Mouse (Mus musculus) Patski (cell line): ENCODE results near the gene Agap3. TPM values are rescaled to one million over a fixed set of nuclear protein-coding genes. Genes with fewer than 3 reads are reported as not detected.

Experiments
- ATAC-seq: fragments of 100-300 bp; one replicate; pipeline ENCODE4 v1.8.0; 2021
- CTCF ChIA-PET: fragments of 350-600 bp; sonication (Branson Sonifier 250); formaldehyde crosslinking; loops from one replicate; lab custom pipeline; 2022; ENCODE audit warnings: inconsistent platforms; lab: Charles Lee
- POLR2A ChIA-PET: fragments of 350-600 bp; sonication (Branson Sonifier 250); formaldehyde crosslinking; loops from one replicate; lab custom pipeline; 2022; ENCODE audit warnings: antibody characterized with exemption, inconsistent platforms; lab: Charles Lee
- DNase-seq: peaks from one replicate; pipeline ENCODE4 v3.0.0-alpha.2; 2011; ENCODE audit warnings: low read depth, low spot score
- H3K27me3 ChIP-seq: fragments of 371-371 bp; one replicate; pipeline ENCODE4 v1.5.1; 2021
- CTCF ChIP-seq: fragments of 100-300 bp; IDR thresholded peaks from one replicate; pipeline ENCODE4 v1.5.1; 2021
- in situ Hi-C: fragments of 300-500 bp; cut with MboI; formaldehyde crosslinking; loops from 3 replicates; pipeline ENCODE4 v1.11.1; 2018; ENCODE audit warnings: low pct_unique_long_range_greater_than_20kb, mixed read lengths
- polyA plus RNA-seq: library from polyadenylated mRNA; unstranded; gene quantifications from one replicate; pipeline ENCODE4 v1.2.3, GENCODE M21; 2021

Agap3 gene
- polyA plus RNA-seq, 1 experiment from 2014 or later, result 116 TPM

- ATAC-seq (no peak), DNase-seq (no peak)
- H3K27me3 ChIP-seq, result no peaks in the 10 kb centered on the region
- in situ Hi-C loops, result no loop called here
- ChIA-PET CTCF (interaction anchor here (1.2 to 2.5 kb wide), 3 partner anchors 8 to 31 kb away, joined by 3 to 11 read pairs (median 6); no protein-coding TSS in a partner anchor), POLR2A (interaction anchor here (0.5 kb wide), 1 partner anchor 1101 kb away, joined by 3 read pairs; no protein-coding TSS in a partner anchor)
- no peak for TF ChIP-seq CTCF
Observed at GRCm38 (mm10) chr5:24497526-24497925, 45.5 kb downstream of the Agap3 start.

GRCm38 (mm10) chr5:24499113-24499512 lies 47.1 kb downstream of the Agap3 start:
- POLR2A ChIA-PET, result no interaction called here
- CTCF ChIA-PET, result interaction anchor here (1.9 to 2.5 kb wide), 2 partner anchors 9 to 11 kb away, joined by 6 to 11 read pairs; no protein-coding TSS in a partner anchor
- H3K27me3 ChIP-seq, result no peaks in the 10 kb centered on the region
- DNase-seq (no peak), ATAC-seq (no peak)
- in situ Hi-C loops, result no loop called here
- TF ChIP-seq CTCF, result no peak

GRCm38 (mm10) chr5:24500851-24501250 lies 48.9 kb downstream of the Agap3 start:
- in situ Hi-C loops, result no loop called here
- ChIA-PET POLR2A (no interaction called here), CTCF (interaction anchor here (1.9 to 2.4 kb wide), 2 partner anchors 10 to 14 kb away, joined by 5 to 7 read pairs; no protein-coding TSS in a partner anchor)
- ATAC-seq (no peak), DNase-seq (no peak)
- no peaks in the 10 kb centered on the region for H3K27me3 ChIP-seq
- TF ChIP-seq CTCF, result no peak

GRCm38 (mm10) chr5:24502786-24503185 lies 50.8 kb downstream of the Agap3 start:
- no peak for TF ChIP-seq CTCF
- in situ Hi-C loops, result no loop called here
- H3K27me3 ChIP-seq, result no peaks in the 10 kb centered on the region
- CTCF ChIA-PET, result interaction anchor here (1.2 to 2.4 kb wide), 3 partner anchors 8 to 17 kb away, joined by 3 to 7 read pairs (median 3); no protein-coding TSS in a partner anchor
- ATAC-seq, result no peak
- DNase-seq, result no peak
- POLR2A ChIA-PET, result no interaction called here

- DNase-seq (no peak), ATAC-seq (no peak)
- in situ Hi-C loops, result no loop called here
- H3K27me3 ChIP-seq, result no peaks in the 10 kb centered on the region
- POLR2A ChIA-PET, result no interaction called here
- CTCF ChIA-PET, result no interaction called here
- no peak for TF ChIP-seq CTCF
Observed at GRCm38 (mm10) chr5:24505513-24505912, 53.5 kb downstream of the Agap3 start.

GRCm38 (mm10) chr5:24508406-24508805 lies 56.4 kb downstream of the Agap3 start:
- no peak for TF ChIP-seq CTCF
- CTCF ChIA-PET, result no interaction called here
- DNase-seq (no peak), ATAC-seq (no peak)
- no peaks in the 10 kb centered on the region for H3K27me3 ChIP-seq
- in situ Hi-C loops, result no loop called here
- POLR2A ChIA-PET, result interaction anchor here (0.5 kb wide), 1 partner anchor 11 kb away, joined by 4 read pairs; no protein-coding TSS in a partner anchor

GRCm38 (mm10) chr5:24510635-24511034 lies 58.7 kb downstream of the Agap3 start:
- CTCF ChIA-PET, result interaction anchor here (0.6 to 2.6 kb wide), 22 partner anchors 9 to 140 kb away, joined by 3 to 17 read pairs (median 4); partner anchors contain the start of gene Asb10
- DNase-seq (no peak), ATAC-seq (peak; percentile 54)
- POLR2A ChIA-PET, result no interaction called here
- in situ Hi-C loops, result loop anchor here (10.0 kb wide), 1 partner anchor 144 kb away; no protein-coding TSS in a partner anchor
- TF ChIP-seq CTCF, result peak; percentile 74
- no peaks in the 10 kb centered on the region for H3K27me3 ChIP-seq

GRCm38 (mm10) chr5:24512271-24512670 lies 60.3 kb downstream of the Agap3 start:
- no peak for ATAC-seq
- in situ Hi-C loops, result loop anchor here (10.0 kb wide), 1 partner anchor 143 kb away; no protein-coding TSS in a partner anchor
- H3K27me3 ChIP-seq, result no peaks in the 10 kb centered on the region
- no peak for TF ChIP-seq CTCF
- CTCF ChIA-PET, result no interaction called here
- POLR2A ChIA-PET, result no interaction called here
- no peak for DNase-seq

- ChIA-PET CTCF (interaction anchor here (1.3 to 3.4 kb wide), 2 partner anchors 9 to 11 kb away, joined by 3 to 17 read pairs; no protein-coding TSS in a partner anchor), POLR2A (no interaction called here)
- in situ Hi-C loops, result no loop called here
- DNase-seq, result no peak
- no peak for ATAC-seq
- H3K27me3 ChIP-seq, result peaks cover 42% of the 10 kb centered on the region
- no peak for TF ChIP-seq CTCF
Observed at GRCm38 (mm10) chr5:24521366-24521765, 69.4 kb downstream of the Agap3 start.

GRCm38 (mm10) chr5:24523806-24524205 lies 71.8 kb downstream of the Agap3 start:
- ATAC-seq (no peak), DNase-seq (no peak)
- ChIA-PET CTCF (interaction anchor here (1.0 to 2.0 kb wide), 2 partner anchors 13 to 18 kb away, joined by 4 to 9 read pairs; no protein-coding TSS in a partner anchor), POLR2A (no interaction called here)
- H3K27me3 ChIP-seq, result peaks cover 59% of the 10 kb centered on the region
- no peak for TF ChIP-seq CTCF
- in situ Hi-C loops, result no loop called here

GRCm38 (mm10) chr5:24524522-24524921 lies 72.5 kb downstream of the Agap3 start:
- in situ Hi-C loops, result no loop called here
- no peak for DNase-seq
- POLR2A ChIA-PET, result no interaction called here
- peaks cover 56% of the 10 kb centered on the region for H3K27me3 ChIP-seq
- ATAC-seq, result no peak
- no peak for TF ChIP-seq CTCF
- CTCF ChIA-PET, result interaction anchor here (1.0 to 2.0 kb wide), 2 partner anchors 14 to 17 kb away, joined by 4 to 9 read pairs; no protein-coding TSS in a partner anchor
